Mouse (Mus musculus) kidney, adult 8-10 months (tissue): ENCODE results near the gene Rab10.
A peak's percentile ranks its signal among the peaks of the same experiment; 100 is the strongest.

Experiments
- DNase-seq, 2 experiments: peaks; one replicate each; pipeline ENCODE4 v3.0.0; 2022

Rab10 gene

GRCm38 (mm10) chr12:3235646-3236161 is 74.1 kb downstream of the Rab10 start:
- DNase-seq, result peak; percentile 90 to 93

- DNase-seq, result peak; percentile 93 to 98
Observed at GRCm38 (mm10) chr12:3235124-3235631, 74.6 kb downstream of the Rab10 start.

- no peak for DNase-seq
Observed at GRCm38 (mm10) chr12:3234061-3234460, 75.7 kb downstream of the Rab10 start.

DNA sequence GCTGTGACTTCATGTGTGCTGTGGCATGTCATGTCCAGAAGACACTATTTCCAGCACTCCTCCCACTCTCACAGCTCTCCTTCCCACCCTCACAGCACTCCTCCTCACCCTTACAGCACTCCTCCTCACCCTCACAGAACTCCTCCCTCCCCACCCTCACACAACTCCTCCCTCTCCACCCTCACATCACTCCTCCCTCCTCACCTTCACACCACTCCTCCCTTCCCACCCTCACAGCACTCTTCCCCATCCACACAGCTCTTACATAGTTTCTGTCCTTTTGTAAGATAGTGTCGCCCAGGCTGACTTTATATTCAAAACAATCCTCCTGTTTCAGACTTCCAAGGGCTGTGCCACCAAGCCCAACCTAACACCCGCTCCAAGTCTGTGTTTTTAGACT is 86.4 kb downstream of the Rab10 start:
- DNase-seq, result no peak

DNA sequence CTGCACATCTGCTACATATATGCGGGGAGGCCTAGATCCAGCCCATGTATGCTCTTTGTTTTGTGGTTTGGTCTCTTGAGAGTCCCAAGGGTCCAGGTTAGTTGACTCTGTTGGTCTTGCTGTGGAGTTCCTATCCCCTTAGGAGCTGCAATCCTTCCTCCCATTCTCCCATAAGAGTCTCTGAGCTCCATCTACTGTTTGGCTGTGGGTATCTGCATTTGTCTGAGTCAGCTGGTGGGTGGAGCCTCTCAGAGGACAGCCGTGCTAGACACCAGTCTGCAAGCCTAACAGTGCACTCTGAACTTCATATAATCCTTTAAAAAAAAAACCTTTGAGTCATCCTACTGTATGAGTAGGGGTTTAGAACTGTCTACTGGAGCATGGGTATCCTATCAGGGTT is 99.6 kb downstream of the Rab10 start:
- peak in 1 of 2 experiments; percentile 16 for DNase-seq

GRCm38 (mm10) chr12:3209163-3209562 is 100.6 kb downstream of the Rab10 start:
- no peak for DNase-seq
